Mouse (Mus musculus) ES-Bruce4 (cell line): Measurements from ENCODE around the gene Pknox2. TPM values are rescaled to one million over a fixed set of nuclear protein-coding genes. Genes with fewer than 3 reads are reported as not detected.
A peak's percentile ranks its signal among the peaks of the same experiment; 100 is the strongest.

Experiments used
- H3K27ac ChIP-seq: 2 replicates; pipeline ENCODE4 v1.5.1; 2012; ENCODE audit warnings: low read length, inconsistent platforms; ENCODE audit not compliant: insufficient read depth
- H3K27me3 ChIP-seq: 2 replicates; pipeline ENCODE4 v1.6.1; 2012; ENCODE audit warnings: mild to moderate bottlenecking, low read length, inconsistent platforms; ENCODE audit not compliant: control insufficient read depth, poor library complexity, insufficient read depth, severe bottlenecking
- H3K36me3 ChIP-seq: 2 replicates; pipeline ENCODE4 v1.6.1; 2012; ENCODE audit warnings: inconsistent platforms, mild to moderate bottlenecking, low read length, moderate library complexity; ENCODE audit not compliant: control insufficient read depth, poor library complexity, insufficient read depth, severe bottlenecking
- H3K4me1 ChIP-seq: one replicate; pipeline ENCODE4 v1.8.1; 2011; ENCODE audit warnings: low read length; ENCODE audit not compliant: control insufficient read depth, insufficient read depth
- H3K4me3 ChIP-seq: 2 replicates; pipeline ENCODE4 v1.5.1; 2011; ENCODE audit warnings: low read depth, mild to moderate bottlenecking, low read length
- H3K9ac ChIP-seq: 2 replicates; pipeline ENCODE4 v1.6.1; 2012; ENCODE audit warnings: low read depth, mild to moderate bottlenecking, inconsistent platforms; ENCODE audit not compliant: poor library complexity, severe bottlenecking
- H3K9me3 ChIP-seq: replicated peaks from 2 replicates; pipeline ENCODE4 v1.6.1; 2012; ENCODE audit warnings: mild to moderate bottlenecking, low read length, inconsistent platforms; ENCODE audit not compliant: control insufficient read depth, poor library complexity, insufficient read depth, severe bottlenecking
- CTCF ChIP-seq: IDR thresholded peaks from one replicate; pipeline ENCODE4 v1.8.1; 2011; ENCODE audit warnings: low read depth, low read length
- EP300 ChIP-seq: IDR thresholded peaks from 2 replicates; pipeline ENCODE4 v1.6.1; 2011; ENCODE audit warnings: low read depth, low read length; ENCODE audit not compliant: insufficient read depth
- POLR2A ChIP-seq: IDR thresholded peaks from one replicate; pipeline ENCODE4 v1.8.1; 2011; ENCODE audit warnings: low read length; ENCODE audit not compliant: insufficient read depth
- polyA plus RNA-seq: library from polyadenylated mRNA; stranded (reverse); fragments of >200 nt; gene quantifications from 2 replicates; pipeline ENCODE4 v1.2.4, GENCODE M21; 2011; ENCODE audit warnings: low read depth; ENCODE audit not compliant: missing spikeins, insufficient read depth, insufficient read length

The Pknox2 gene
- polyA plus RNA-seq, 1 experiment, result 12.3 TPM

- peaks cover 6% of the 10 kb centered on the region for H3K4me1 ChIP-seq
- H3K27me3 ChIP-seq, result no peaks in the 10 kb centered on the region
- H3K9me3 ChIP-seq, result no peaks in the 10 kb centered on the region
- H3K4me3 ChIP-seq, result no peak overlapping the region
- no peaks in the 10 kb centered on the region for H3K36me3 ChIP-seq
- peak; percentile 76; the same call in 1 of the 2 replicates for TF ChIP-seq EP300
- TF ChIP-seq POLR2A, result no peak
- no peak overlapping the region for H3K9ac ChIP-seq
- peak overlapping the region; percentile 10; the same call in 1 of the 2 replicates for H3K27ac ChIP-seq
Observed at GRCm38 (mm10) chr9:37089894-37090652, 57.1 kb downstream of the Pknox2 start.

- H3K27ac ChIP-seq, result no peak overlapping the region
- peaks cover 3% of the 10 kb centered on the region for H3K4me1 ChIP-seq
- TF ChIP-seq CTCF (no peak), EP300 (no peak), POLR2A (no peak)
Observed at GRCm38 (mm10) chr9:37085370-37085769, 61.8 kb downstream of the Pknox2 start.

GRCm38 (mm10) chr9:37082246-37082645 is 65.0 kb downstream of the Pknox2 start:
- no peaks in the 10 kb centered on the region for H3K4me1 ChIP-seq
- no peaks in the 10 kb centered on the region for H3K9me3 ChIP-seq
- no peak for TF ChIP-seq CTCF
- no peak for TF ChIP-seq EP300
- TF ChIP-seq POLR2A, result no peak
- no peaks in the 10 kb centered on the region for H3K36me3 ChIP-seq
- H3K9ac ChIP-seq, result no peak overlapping the region
- H3K4me3 ChIP-seq, result no peak overlapping the region
- H3K27ac ChIP-seq, result no peak overlapping the region
- H3K27me3 ChIP-seq, result no peaks in the 10 kb centered on the region

More at GRCm38 (mm10) chr9:37085370-37085769, 61.8 kb downstream of the Pknox2 start:
- Histone ChIP-seq H3K27me3 (no peaks in the 10 kb centered on the region), H3K4me3 (no peak overlapping the region), H3K36me3 (no peaks in the 10 kb centered on the region), H3K9ac (no peak overlapping the region), H3K9me3 (no peaks in the 10 kb centered on the region)

- no peak overlapping the region for H3K27ac ChIP-seq
- H3K9ac ChIP-seq, result no peak overlapping the region
- H3K36me3 ChIP-seq, result no peaks in the 10 kb centered on the region
- TF ChIP-seq CTCF, result no peak
- no peak for TF ChIP-seq POLR2A
- no peak for TF ChIP-seq EP300
- H3K4me1 ChIP-seq, result no peaks in the 10 kb centered on the region
- H3K9me3 ChIP-seq, result no peaks in the 10 kb centered on the region
- no peaks in the 10 kb centered on the region for H3K27me3 ChIP-seq
- H3K4me3 ChIP-seq, result no peak overlapping the region
Observed at GRCm38 (mm10) chr9:37080309-37080708, 66.9 kb downstream of the Pknox2 start.

GRCm38 (mm10) chr9:37077063-37077418 is 70.2 kb downstream of the Pknox2 start:
- no peaks in the 10 kb centered on the region for H3K36me3 ChIP-seq
- H3K27me3 ChIP-seq, result no peaks in the 10 kb centered on the region
- no peak overlapping the region for H3K9ac ChIP-seq
- H3K4me1 ChIP-seq, result peaks cover 2% of the 10 kb centered on the region
- no peaks in the 10 kb centered on the region for H3K9me3 ChIP-seq
- no peak overlapping the region for H3K4me3 ChIP-seq
- TF ChIP-seq POLR2A (no peak), EP300 (no peak), CTCF (no peak)
- H3K27ac ChIP-seq, result no peak overlapping the region

- H3K4me3 ChIP-seq, result no peak overlapping the region
- H3K9ac ChIP-seq, result no peak overlapping the region
- H3K27ac ChIP-seq, result no peak overlapping the region
Observed at GRCm38 (mm10) chr9:37076386-37077062, 70.7 kb downstream of the Pknox2 start.

More at GRCm38 (mm10) chr9:37076386-37077062, 70.7 kb downstream of the Pknox2 start:
- H3K36me3 ChIP-seq, result no peaks in the 10 kb centered on the region
- no peaks in the 10 kb centered on the region for H3K27me3 ChIP-seq
- peaks cover 2% of the 10 kb centered on the region for H3K4me1 ChIP-seq
- TF ChIP-seq POLR2A (no peak), CTCF (no peak), EP300 (no peak)
- no peaks in the 10 kb centered on the region for H3K9me3 ChIP-seq
